Mouse (Mus musculus) effector memory CD4-positive, alpha-beta T cell, adult 5 months (primary cell): ENCODE measurements around the gene Grsf1. TPM values are rescaled to one million over a fixed set of nuclear protein-coding genes. Genes with fewer than 3 reads are reported as not detected.

Experiments used
- polyA plus RNA-seq: library from polyadenylated mRNA; unstranded; fragments of 100-300 nt; shearing (Covaris generic); gene quantifications from one replicate; pipeline ENCODE4 v1.2.1, GENCODE M21; 2017

Gene Grsf1
- polyA plus RNA-seq: 38.1 TPM

GRCm38 (mm10) chr5:88675443-88676387 lies at the start of gene Grsf1:
Gene Grsf1, minus strand, starts transcription at chr5:88676171.

GRCm38 (mm10) chr5:88720116-88721002 lies 44.4 kb upstream of the Grsf1 start, which contains the start of gene Mob1b:
Gene Mob1b, plus strand, starts transcription at chr5:88720855.

Other genes starting within 250 kb of the Grsf1 start
- not detected for gene Ambn, start 220.2 kb downstream of the Grsf1 start, polyA plus RNA-seq
- not detected for gene Enam, start 188.2 kb downstream of the Grsf1 start, polyA plus RNA-seq
- 66.9 TPM for gene Jchain, start 148.3 kb downstream of the Grsf1 start, polyA plus RNA-seq
- 61.4 TPM for gene Utp3, start 121.7 kb downstream of the Grsf1 start, polyA plus RNA-seq
- gene Rufy3, start 111.1 kb downstream of the Grsf1 start, polyA plus RNA-seq: 4.0 TPM
- 16.5 TPM for gene Mob1b, start 44.7 kb upstream of the Grsf1 start, polyA plus RNA-seq
- gene Dck, start 88.8 kb upstream of the Grsf1 start, polyA plus RNA-seq: 38.6 TPM
- gene Slc4a4, start 210.6 kb upstream of the Grsf1 start, polyA plus RNA-seq: not detected